Mouse (Mus musculus): ENCODE data around the gene Cmya5.

- no peak for TF ChIP-seq CTCF (IDR thresholded peaks at IDR 0.05; ENCODE audit: low read depth, low read length)
- no peak for TF ChIP-seq EP300 (IDR thresholded peaks at IDR 0.05; ENCODE audit: insufficient read depth, low read depth, low read length)
Observed at GRCm38 (mm10) chr13:93091176-93091575, 53.3 kb downstream of the Cmya5 start.

Measured in ES-Bruce4 (cell line).